ENCODE assay signal across 8 mouse cellular contexts in genomic region chr3:135689773-135690567, GRCm38 (mm10). TPM values are rescaled to one million over a fixed set of nuclear protein-coding genes. Genes with fewer than 3 reads are reported as not detected.
A peak's percentile ranks its signal among the peaks of the same experiment; 100 is the strongest.
DNase-seq lines count a peak whose midpoint lies in the region; ATAC-seq and TF ChIP-seq lines count a peak whose summit lies in the region.

No protein-coding gene starts in this region.

- ATAC-seq in hindbrain, embryonic 15.5 days (ENCODE audit: low FRiP score, low read depth), result no peak
- no peak for ATAC-seq in midbrain, embryonic 16.5 days

- H3K4me2 ChIP-seq in hindbrain, embryonic 15.5 days, result peak overlapping the region; percentile 82
- H3K4me2 ChIP-seq in midbrain, embryonic 16.5 days (ENCODE audit: low read length), result peak overlapping the region; percentile 86

- no peaks in the 10 kb centered on the region for H3K27me3 ChIP-seq in hindbrain, embryonic 15.5 days
- H3K27me3 ChIP-seq in midbrain, embryonic 16.5 days (ENCODE audit: control insufficient read depth, insufficient read depth, low read depth, low read length), result no peaks in the 10 kb centered on the region

- H3K4me1 ChIP-seq in brown adipose tissue, adult 24 weeks (ENCODE audit: control insufficient read depth, insufficient read depth, insufficient read length, low read length), result peaks cover 14% of the 10 kb centered on the region
- H3K4me1 ChIP-seq in hindbrain, embryonic 15.5 days (replicated peaks), result peaks cover 34% of the 10 kb centered on the region
- H3K4me1 ChIP-seq in midbrain, embryonic 16.5 days (ENCODE audit: control insufficient read depth, insufficient read depth, low read length), result peaks cover 13% of the 10 kb centered on the region

- WGBS in hindbrain, embryonic 15.5 days, result 50% methylated on average over 10 of the region's 10 CpGs
- WGBS in midbrain, embryonic 16.5 days, result 49% methylated on average over 10 of the region's 10 CpGs

- no peaks in the 10 kb centered on the region for H3K9me3 ChIP-seq in hindbrain, embryonic 15.5 days
- H3K9me3 ChIP-seq in midbrain, embryonic 16.5 days (replicated peaks; ENCODE audit: control insufficient read depth, low read length, poor library complexity, severe bottlenecking), result no peaks in the 10 kb centered on the region

- H3K36me3 ChIP-seq in hindbrain, embryonic 15.5 days, result no peaks in the 10 kb centered on the region
- H3K36me3 ChIP-seq in midbrain, embryonic 16.5 days (ENCODE audit: control insufficient read depth, insufficient read depth, low read length), result no peaks in the 10 kb centered on the region

- H3K4me3 ChIP-seq in layer of hippocampus, adult 2 months, result peak overlapping the region; percentile 87
- peak overlapping the region; percentile 99 for H3K4me3 ChIP-seq in brown adipose tissue, adult 24 weeks (ENCODE audit: insufficient read depth, low read depth, low read length)
- H3K4me3 ChIP-seq in hindbrain, embryonic 15.5 days, result peak overlapping the region; percentile 92
- H3K4me3 ChIP-seq in midbrain, embryonic 16.5 days (ENCODE audit: low read depth, low read length), result peak overlapping the region; percentile 90

- TF ChIP-seq CTCF in layer of hippocampus, adult 2 months (conservative IDR thresholded peaks at IDR 0.05), result no peak

- H3K9ac ChIP-seq in hindbrain, embryonic 15.5 days, result peak overlapping the region; percentile 94
- H3K9ac ChIP-seq in midbrain, embryonic 16.5 days (ENCODE audit: low read depth, low read length), result peak overlapping the region; percentile 94

- DNase-seq in layer of hippocampus, adult 2 months (ENCODE audit: low spot score in 2 of 2), result no peak
- no peak for DNase-seq in layer of hippocampus, adult 9-10 months (ENCODE audit: low spot score)
- no peak for DNase-seq in frontal cortex, postnatal 14 days (ENCODE audit: low spot score in 2 of 2)
- no peak for DNase-seq in cerebellum, adult 11-12 months
- DNase-seq in adrenal gland, postnatal 36 days, result no peak

- peak overlapping the region; percentile 91 for H3K27ac ChIP-seq in layer of hippocampus, adult 2 months
- H3K27ac ChIP-seq in brown adipose tissue, adult 24 weeks (replicated peaks; ENCODE audit: low read depth, low read length), result peak overlapping the region; percentile 89
- H3K27ac ChIP-seq in hindbrain, embryonic 15.5 days (replicated peaks), result peak overlapping the region; percentile 93; the same call in 1 of the 2 replicates
- H3K27ac ChIP-seq in midbrain, embryonic 16.5 days (ENCODE audit: low read length), result no peak overlapping the region

RNA-seq across cellular contexts. Expression of gene Nfkb1, which starts 1.4 kb away (rescaled TPM):
- total RNA-seq in layer of hippocampus, adult 2 months (2021), result 10 to 100 TPM; 23.0 to 27.9 TPM
- polyA plus RNA-seq in brown adipose tissue, adult 24 weeks (2012; ENCODE audit: insufficient read depth, insufficient read length, missing spikeins), result 15.7 and 23.0 TPM in 2 replicates
- polyA plus RNA-seq in hindbrain, embryonic 15.5 days (2015; fragmentation: Nextera tagmentation; extraction: Ambion mirVana), result 8.4 and 8.8 TPM in 2 replicates
- polyA plus RNA-seq in midbrain, embryonic 16.5 days (2015; fragmentation: Nextera tagmentation; extraction: Ambion mirVana), result 6.7 and 6.8 TPM in 2 replicates
- total RNA-seq in adrenal gland, postnatal 36 days (2021), result 10 to 100 TPM; 55.8 to 58.1 TPM
